Mouse (Mus musculus) large intestine, adult 2 months (tissue): ENCODE measurements around the gene Prpf40a. TPM values are rescaled to one million over a fixed set of nuclear protein-coding genes. Genes with fewer than 3 reads are reported as not detected.

ENCODE experiments used
- DNase-seq: peaks from one replicate; pipeline ENCODE4 v3.0.0-alpha.2; 2012; ENCODE audit warnings: low read depth, low spot score
- WGBS: fragments of 180-500 bp; shearing (Covaris S2); methylation state at CpG from one replicate; pipeline ENCODE4 v1.1.7; 2018; 5-methylcytosine and 5-hydroxymethylcytosine counted together
- polyA plus RNA-seq: library from polyadenylated mRNA; depleted of rRNA; stranded (reverse); fragments of >200 nt; gene quantifications from 2 replicates; pipeline ENCODE4 v1.2.3, GENCODE M21; 2012; rRNA removed

The Prpf40a gene
- 9.1 and 26.5 TPM in 2 replicates for polyA plus RNA-seq

DNA sequence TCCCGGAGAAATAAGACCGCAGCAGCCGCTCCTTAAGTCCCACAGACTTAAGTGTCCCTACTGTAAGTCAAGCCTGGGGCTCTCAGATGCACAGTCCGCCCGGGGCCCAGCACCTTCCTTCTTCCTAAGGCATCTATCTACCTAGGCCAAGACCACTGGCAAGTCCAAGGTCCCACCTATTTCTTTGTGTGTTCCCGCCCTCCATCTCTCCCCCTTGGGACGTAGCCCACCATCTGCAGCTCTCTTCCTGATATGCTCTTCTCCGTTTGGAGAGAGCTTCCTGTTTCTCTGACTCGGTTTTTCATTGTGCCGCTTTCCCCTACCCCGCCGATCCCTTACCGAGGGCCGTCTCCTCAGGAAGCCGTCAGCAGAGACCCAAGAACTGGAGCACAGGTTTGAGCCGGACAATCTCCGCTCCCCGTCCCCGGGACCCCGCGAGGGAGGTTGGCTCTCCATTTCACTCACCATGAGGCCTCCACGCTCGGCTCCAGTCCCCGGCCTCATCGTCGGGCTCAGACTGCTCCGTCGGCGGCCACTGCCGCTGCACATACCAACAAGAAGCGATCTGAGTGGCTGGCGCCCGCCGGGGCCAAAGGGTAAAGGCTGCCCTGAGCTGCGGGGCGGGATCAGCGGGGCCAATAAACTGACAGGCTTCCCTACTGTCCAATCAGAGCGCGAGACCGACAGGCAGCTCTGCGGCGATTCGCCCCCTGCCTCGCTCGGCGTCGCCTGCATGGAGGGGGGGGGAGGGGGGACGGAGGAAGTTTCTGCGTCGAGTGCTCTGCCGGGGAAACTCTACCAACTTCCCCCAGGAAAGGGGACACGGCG, at the start of gene Prpf40a:
Prpf40a (minus strand) TSS at position 601 of the 828 bp plus-strand sequence.
- 1% methylated on average over 53 of the region's 53 CpGs for WGBS

DNA sequence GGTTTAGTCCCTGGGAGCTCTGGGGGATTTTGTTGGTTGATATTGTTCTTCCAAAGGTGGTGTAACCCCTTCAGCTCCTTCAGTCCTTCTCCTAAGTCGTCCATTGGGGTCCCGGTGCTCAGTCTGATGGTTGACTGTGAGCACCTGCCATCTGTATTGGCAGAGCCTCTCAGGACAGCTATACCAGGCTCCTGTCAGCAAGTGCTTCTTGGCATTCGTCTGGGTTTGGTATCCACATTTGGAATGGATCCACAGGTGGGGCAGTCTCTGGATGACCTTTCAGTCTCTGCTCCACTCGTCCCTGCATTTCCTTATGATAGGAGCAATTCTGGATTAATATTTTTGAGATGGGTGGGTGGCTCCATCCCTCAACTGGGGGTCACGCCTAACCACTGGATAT, 31.2 kb upstream of the Prpf40a start:
- 76% methylated on average over 5 of the region's 5 CpGs for WGBS
- DNase-seq = no peak

More for the DNA sequence above, at the start of gene Prpf40a:
- DNase-seq = peak; percentile 93

GRCm38 (mm10) chr2:53213493-53213892, 22.4 kb upstream of the Prpf40a start:
- 95% methylated on average over 1 of the region's 1 CpGs for WGBS
- DNase-seq = no peak

- no peak for DNase-seq
Observed at GRCm38 (mm10) chr2:53206749-53207148, 15.7 kb upstream of the Prpf40a start.

DNA sequence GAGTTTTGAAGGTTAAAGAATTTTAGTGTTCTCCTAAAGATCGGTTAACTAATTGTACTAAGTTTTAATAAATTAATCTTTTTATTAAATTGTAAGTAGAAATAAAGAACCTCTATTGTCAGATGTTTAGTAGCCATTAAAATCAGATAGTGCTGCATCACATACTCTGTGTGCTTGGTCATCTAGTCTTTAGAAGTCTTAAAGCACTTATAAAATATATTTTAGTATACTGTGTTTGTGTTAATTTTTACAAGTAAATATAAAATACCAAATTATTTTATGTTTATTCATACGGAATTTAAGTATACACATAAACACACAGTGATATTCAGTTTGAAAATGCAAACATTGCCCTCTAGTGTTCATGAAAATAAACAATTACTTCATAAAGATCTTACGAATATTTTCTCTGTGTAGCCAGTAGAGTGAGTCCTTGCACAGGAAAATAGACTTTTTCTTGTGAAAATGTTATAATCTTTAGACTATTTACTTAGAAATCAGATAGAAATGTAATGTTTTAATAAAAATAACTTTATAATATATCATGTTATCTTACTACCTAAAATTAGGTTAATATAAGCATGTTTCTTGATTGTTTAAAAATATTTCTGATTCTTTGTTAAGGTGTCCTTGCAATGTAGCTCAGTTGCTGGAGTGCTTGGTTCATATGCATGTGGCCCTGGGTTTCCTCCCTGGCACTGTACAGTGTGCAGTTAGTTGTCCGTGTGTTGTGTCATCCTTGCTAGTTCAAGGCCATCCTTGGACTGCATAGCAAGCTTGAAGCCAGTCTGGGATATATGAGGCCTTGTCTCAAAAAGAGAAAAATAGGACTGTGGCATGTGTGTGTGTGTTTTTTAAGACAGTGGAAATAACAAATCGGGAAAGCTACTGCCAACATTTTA, 13.5 kb upstream of the Prpf40a start:
- no peak for DNase-seq

GRCm38 (mm10) chr2:53200164-53200885, 9.2 kb upstream of the Prpf40a start:
- WGBS = 75% methylated on average over 4 of the region's 4 CpGs
- DNase-seq = no peak

More for the DNA sequence above, 13.5 kb upstream of the Prpf40a start:
- WGBS = 57% methylated on average over 5 of the region's 5 CpGs

DNA sequence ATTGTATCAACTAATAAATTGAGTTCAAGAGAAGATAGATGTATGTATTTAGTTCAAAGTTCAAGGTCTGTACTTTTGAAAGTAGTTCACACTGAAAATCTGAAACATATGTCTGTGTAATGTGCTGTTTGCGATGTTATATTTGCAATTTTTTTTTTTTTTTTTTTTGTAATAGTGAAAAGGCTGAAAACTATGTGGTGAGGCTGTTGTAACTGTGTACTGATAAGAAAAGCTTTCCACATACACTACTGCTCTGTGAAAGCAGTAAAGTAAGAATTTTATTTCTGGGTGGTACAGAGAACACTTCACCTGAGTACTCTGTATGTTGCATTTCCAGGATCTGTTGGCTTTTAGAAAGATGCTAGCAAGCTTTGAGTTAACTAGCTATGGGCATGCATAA, 8.1 kb upstream of the Prpf40a start:
- WGBS = 84% methylated on average over 1 of the region's 1 CpGs
- DNase-seq = no peak

GRCm38 (mm10) chr2:53196431-53196830, 5.3 kb upstream of the Prpf40a start:
- 94% methylated on average over 10 of the region's 10 CpGs for WGBS
- DNase-seq = no peak

DNA sequence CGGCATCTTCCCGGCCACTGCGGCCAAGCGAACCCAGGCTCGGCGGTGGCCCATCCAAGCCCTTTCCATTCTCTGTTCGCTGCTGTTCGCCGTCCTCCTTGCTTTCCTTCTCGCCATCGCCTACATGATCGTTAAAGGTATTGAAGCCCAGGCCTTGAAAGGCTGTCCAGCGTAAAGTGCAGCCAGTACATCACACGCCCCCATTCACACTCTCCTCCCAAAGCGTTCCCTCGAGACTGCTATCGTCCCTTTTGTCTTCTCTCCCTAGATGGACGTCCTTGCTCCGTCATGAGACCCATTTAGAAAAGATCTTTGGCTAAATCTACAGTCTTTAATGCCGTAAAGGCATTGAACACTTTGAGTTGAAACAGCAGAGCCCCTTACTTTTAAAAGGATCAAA, 1.3 kb upstream of the Prpf40a start:
- no peak for DNase-seq
- under 1% methylated on average over 20 of the region's 20 CpGs for WGBS

GRCm38 (mm10) chr2:53191523-53192220, 588 bp upstream of the Prpf40a start, which contains the start of gene Arl6ip6:
Gene Arl6ip6 (plus strand): TSS chr2:53191726.
- DNase-seq = peak; percentile 64
- WGBS = under 1% methylated on average over 80 of the region's 82 CpGs

- WGBS = 59% methylated on average over 3 of the region's 3 CpGs
- DNase-seq = no peak
Observed at GRCm38 (mm10) chr2:53189811-53190210, 1.3 kb downstream of the Prpf40a start.

DNA sequence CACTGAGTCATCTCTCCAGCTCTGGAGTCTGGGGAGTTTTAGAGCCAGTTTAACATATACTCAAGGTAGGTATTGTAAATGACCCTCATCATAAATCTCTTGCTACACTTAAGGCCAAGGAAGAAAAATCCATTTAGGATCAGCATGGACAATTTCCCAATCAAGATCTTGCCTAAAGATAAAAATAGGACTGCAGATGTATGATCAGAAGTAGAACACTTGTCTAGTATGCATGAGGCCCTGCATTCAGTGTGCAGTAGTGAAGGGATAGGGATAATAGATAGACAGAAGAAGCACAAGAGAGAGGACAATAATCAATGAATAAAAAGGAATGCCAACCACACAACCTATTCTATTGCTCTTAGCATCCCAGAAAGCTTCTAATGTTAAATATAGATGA, 11.2 kb downstream of the Prpf40a start:
- no peak for DNase-seq

GRCm38 (mm10) chr2:53178966-53179365, 12.1 kb downstream of the Prpf40a start:
- no peak for DNase-seq
- WGBS = 69% methylated on average over 3 of the region's 3 CpGs

- DNase-seq = no peak
Observed at GRCm38 (mm10) chr2:53173966-53174365, 17.1 kb downstream of the Prpf40a start.

GRCm38 (mm10) chr2:53146852-53147251, 44.2 kb downstream of the Prpf40a start:
- no peak for DNase-seq

DNA sequence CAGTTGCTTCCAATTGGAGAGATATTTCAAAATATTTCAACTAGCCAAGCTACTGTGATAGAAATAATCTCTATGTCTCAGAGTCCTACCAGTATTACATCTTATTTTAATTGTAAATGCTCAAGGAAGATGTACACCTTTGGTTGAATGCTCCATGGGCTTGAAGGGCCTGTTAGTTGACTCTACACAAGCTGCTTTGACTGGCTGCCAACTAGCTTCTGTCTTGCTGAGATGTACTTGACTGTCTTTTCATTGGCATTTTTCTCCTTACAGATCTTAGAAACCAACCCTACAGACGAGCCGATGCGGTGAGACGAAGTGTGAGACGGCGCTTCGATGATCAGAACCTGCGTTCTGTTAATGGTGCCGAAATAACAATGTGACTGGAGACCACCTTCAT, 59.5 kb downstream of the Prpf40a start:
- WGBS = 96% methylated on average over 9 of the region's 9 CpGs
- DNase-seq = no peak

DNA sequence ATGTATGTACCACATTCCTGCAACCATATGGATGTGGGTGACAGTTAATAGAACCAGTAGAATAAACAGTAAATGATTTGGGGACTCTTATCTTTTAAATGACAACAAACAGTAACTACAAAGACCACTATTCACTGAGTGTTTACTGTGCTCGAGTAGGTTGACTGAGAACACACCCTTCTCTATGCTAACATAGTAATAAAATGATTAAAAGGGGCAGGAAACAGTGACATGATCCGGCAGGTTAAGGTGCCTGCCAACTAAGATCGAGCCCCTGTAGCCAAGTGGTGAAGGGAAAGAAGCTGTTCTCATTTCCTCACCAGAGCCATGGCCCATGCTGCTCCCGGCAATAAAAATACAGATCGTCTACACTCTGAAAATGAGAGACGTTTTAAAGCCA, 62.0 kb downstream of the Prpf40a start:
- 26% methylated on average over 6 of the region's 6 CpGs for WGBS
- DNase-seq = peak; percentile 19

- no peak for DNase-seq
- 95% methylated on average over 3 of the region's 3 CpGs for WGBS
Observed at GRCm38 (mm10) chr2:53125998-53126397, 65.1 kb downstream of the Prpf40a start.

GRCm38 (mm10) chr2:53121797-53122196, 69.3 kb downstream of the Prpf40a start:
- WGBS = 62% methylated on average over 5 of the region's 5 CpGs
- no peak for DNase-seq
